Mouse (Mus musculus) heart, embryonic 15.5 days (tissue): ENCODE data around the gene Gm12569. TPM values are rescaled to one million over a fixed set of nuclear protein-coding genes. Genes with fewer than 3 reads are reported as not detected.
A peak's percentile ranks its signal among the peaks of the same experiment; 100 is the strongest.

ENCODE experiments used
- ATAC-seq: fragments of 200-750 bp; cut with Nextera tagmentation; replicated peaks from 2 replicates; pipeline ENCODE4 v1.8.0; 2017; ENCODE audit warnings: low read depth, moderate TSS enrichment; ENCODE audit not compliant: insufficient number of reproducible peaks, insufficient read depth, low FRiP score
- H3K27ac ChIP-seq: fragments of 300-500 bp; sonication (generic); 2 replicates; pipeline ENCODE4 v1.5.1; 2015; ENCODE audit warnings: mild to moderate bottlenecking, inconsistent platforms
- H3K27me3 ChIP-seq: fragments of 300-500 bp; sonication (generic); 2 replicates; pipeline ENCODE4 v1.6.1; 2015; ENCODE audit warnings: inconsistent platforms
- H3K36me3 ChIP-seq: fragments of 300-500 bp; sonication (generic); 2 replicates; pipeline ENCODE4 v1.6.1; 2015; ENCODE audit warnings: mild to moderate bottlenecking, inconsistent platforms
- H3K4me1 ChIP-seq: fragments of 300-500 bp; sonication (generic); replicated peaks from 2 replicates; pipeline ENCODE4 v1.6.1; 2015; ENCODE audit warnings: inconsistent platforms
- H3K4me2 ChIP-seq: fragments of 300-500 bp; sonication (generic); 2 replicates; pipeline ENCODE4 v1.6.1; 2015; ENCODE audit warnings: inconsistent platforms, mild to moderate bottlenecking, moderate library complexity
- H3K4me3 ChIP-seq: fragments of 300-500 bp; sonication (generic); 2 replicates; pipeline ENCODE4 v1.5.1; 2015; ENCODE audit warnings: mild to moderate bottlenecking, inconsistent platforms
- H3K9ac ChIP-seq: fragments of 300-500 bp; sonication (generic); 2 replicates; pipeline ENCODE4 v1.6.1; 2015; ENCODE audit warnings: mild to moderate bottlenecking, inconsistent platforms
- H3K9me3 ChIP-seq: fragments of 300-500 bp; sonication (generic); replicated peaks from 2 replicates; pipeline ENCODE4 v1.6.1; 2016; ENCODE audit warnings: inconsistent platforms
- WGBS: fragments of 180-500 bp; shearing (Covaris S2); methylation state at CpG from one replicate; pipeline ENCODE4 v1.1.7; 2015; ENCODE audit warnings: mixed read lengths; 5-methylcytosine and 5-hydroxymethylcytosine counted together
- polyA plus RNA-seq: library from polyadenylated mRNA; unstranded; fragments of >200 nt; fragmentation: Nextera tagmentation; extraction: Ambion mirVana; gene quantifications from 2 replicates; pipeline ENCODE4 v1.2.1, GENCODE M21; 2015

Gm12569 gene
- polyA plus RNA-seq, 1 experiment from 2014 or later, result not detected

GRCm38 (mm10) chr11:51262342-51263285 lies 42.3 kb downstream of the Gm12569 start, which contains the start of gene BC049762:
TSS of gene BC049762 (minus strand) at chr11:51263046.
- Histone ChIP-seq H3K9me3 (no peaks in the 10 kb centered on the region), H3K9ac (peak within 1 kb of the TSS; percentile 95), H3K4me3 (peak within 1 kb of the TSS; percentile 84), H3K27ac (peak within 1 kb of the TSS; percentile 98), H3K27me3 (peaks cover 3% of the 10 kb centered on the region; the same call in 1 of the 2 replicates), H3K4me2 (peak within 1 kb of the TSS; percentile 85), H3K4me1 (peaks cover 31% of the 10 kb centered on the region), H3K36me3 (peaks cover 7% of the 10 kb centered on the region; the same call in 1 of the 2 replicates)
- ATAC-seq, result peak; percentile 98
- WGBS, result 7% methylated on average over 57 of the region's 57 CpGs

- peak; percentile 71 for ATAC-seq
- Histone ChIP-seq H3K9ac (peak overlapping the region; percentile 95), H3K27ac (peak overlapping the region; percentile 98), H3K4me1 (peaks cover 31% of the 10 kb centered on the region), H3K36me3 (peaks cover 9% of the 10 kb centered on the region), H3K9me3 (no peaks in the 10 kb centered on the region), H3K27me3 (peaks cover 3% of the 10 kb centered on the region; the same call in 1 of the 2 replicates), H3K4me2 (peak overlapping the region; percentile 80), H3K4me3 (peak overlapping the region; percentile 84)
- under 1% methylated on average over 50 of the region's 50 CpGs for WGBS
Observed at GRCm38 (mm10) chr11:51263286-51263831, 43.1 kb downstream of the Gm12569 start.

GRCm38 (mm10) chr11:51264352-51264751 lies 44.1 kb downstream of the Gm12569 start:
- WGBS, result 4% methylated on average over 6 of the region's 6 CpGs
- peak overlapping the region; percentile 95 for H3K9ac ChIP-seq
- H3K36me3 ChIP-seq, result peaks cover 9% of the 10 kb centered on the region
- no peaks in the 10 kb centered on the region for H3K9me3 ChIP-seq
- peak overlapping the region; percentile 80 for H3K4me2 ChIP-seq
- no peak for ATAC-seq
- H3K4me3 ChIP-seq, result peak overlapping the region; percentile 84
- peaks cover 3% of the 10 kb centered on the region; the same call in 1 of the 2 replicates for H3K27me3 ChIP-seq
- H3K27ac ChIP-seq, result peak overlapping the region; percentile 98; the same call in 1 of the 2 replicates
- peaks cover 31% of the 10 kb centered on the region for H3K4me1 ChIP-seq

GRCm38 (mm10) chr11:51265326-51265725 lies 45.1 kb downstream of the Gm12569 start:
- no peak overlapping the region for H3K9ac ChIP-seq

DNA sequence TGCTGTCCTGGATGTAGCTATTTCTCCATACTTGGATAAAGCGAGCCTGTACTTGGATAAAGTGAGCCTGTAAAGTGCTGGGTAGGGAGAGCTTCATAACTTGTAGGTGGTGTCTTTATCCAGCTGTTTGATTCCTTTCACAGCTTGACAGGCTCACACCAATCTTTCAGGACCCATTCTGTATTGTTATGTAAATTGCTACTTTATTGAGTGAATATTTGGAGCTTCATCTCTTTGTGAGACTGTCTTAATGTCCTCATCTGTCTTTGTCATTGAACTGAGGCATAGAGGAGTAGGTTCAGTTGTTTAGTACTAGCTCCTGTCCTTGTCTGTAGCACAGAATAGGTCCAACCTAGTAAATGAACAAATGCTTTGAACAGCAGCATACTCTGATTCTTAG lies 54.1 kb downstream of the Gm12569 start:
- Histone ChIP-seq H3K36me3 (peaks cover 68% of the 10 kb centered on the region), H3K27me3 (no peaks in the 10 kb centered on the region), H3K9me3 (no peaks in the 10 kb centered on the region), H3K9ac (no peak overlapping the region), H3K4me1 (no peaks in the 10 kb centered on the region), H3K4me2 (no peak overlapping the region), H3K4me3 (no peak overlapping the region), H3K27ac (no peak overlapping the region)
- WGBS, result 92% methylated on average over 1 of the region's 1 CpGs
- no peak for ATAC-seq

More at GRCm38 (mm10) chr11:51265326-51265725, 45.1 kb downstream of the Gm12569 start:
- Histone ChIP-seq H3K4me1 (peaks cover 31% of the 10 kb centered on the region), H3K27me3 (no peaks in the 10 kb centered on the region), H3K4me3 (0 out of 2 replicates have a peak overlapping the region, but pooled peaks have one; percentile 84), H3K36me3 (peaks cover 12% of the 10 kb centered on the region), H3K27ac (no peak overlapping the region), H3K9me3 (no peaks in the 10 kb centered on the region), H3K4me2 (peak overlapping the region; percentile 80)
- 45% methylated on average over 3 of the region's 3 CpGs for WGBS
- ATAC-seq, result no peak

Other genes starting within 250 kb of the Gm12569 start
- not detected in 2 replicates for gene Olfr1377, start 238.5 kb upstream of the Gm12569 start, polyA plus RNA-seq
- gene Olfr51, start 216.9 kb upstream of the Gm12569 start, polyA plus RNA-seq, result not detected in 2 replicates
- gene Olfr54, start 206.2 kb upstream of the Gm12569 start, polyA plus RNA-seq, result not detected in 2 replicates
- not detected in 2 replicates for gene Olfr1375, start 172.4 kb upstream of the Gm12569 start, polyA plus RNA-seq
- 5.6 and 5.9 TPM in 2 replicates for gene Zfp354a, start 161.2 kb upstream of the Gm12569 start, polyA plus RNA-seq
- 72.2 and 73.9 TPM in 2 replicates for gene Clk4, start 41.3 kb downstream of the Gm12569 start, polyA plus RNA-seq
- gene BC049762, start 42.6 kb downstream of the Gm12569 start, polyA plus RNA-seq, result 0.19 and 0.24 TPM in 2 replicates
- gene Col23a1, start 69.4 kb downstream of the Gm12569 start, polyA plus RNA-seq, result 7.2 and 11.3 TPM in 2 replicates